Mouse (Mus musculus) ovary, postnatal 10 days (tissue): Measurements from ENCODE around the gene Gm13289.
"Not testable (repeated sequence)": the region's sequence is repeated elsewhere in the genome, so short reads cannot be mapped to it uniquely, and the experiment has no call there.

Source experiments
- DNase-seq: peaks from one replicate; pipeline ENCODE4 v3.0.0; 2022; ENCODE audit warnings: low spot score

The Gm13289 gene

GRCm38 (mm10) chr4:88785409-88785808 lies 8.7 kb downstream of the Gm13289 start, which contains the start of gene Gm13276:
Gm13276 (plus strand) TSS chr4:88785709.
- DNase-seq, result not testable (repeated sequence)

- not testable (repeated sequence) for DNase-seq
Observed at GRCm38 (mm10) chr4:88788402-88788801, 11.7 kb downstream of the Gm13289 start, which contains the start of gene Gm13277. Gm13277 (plus strand) TSS chr4:88788632.

GRCm38 (mm10) chr4:88791250-88791649 lies 14.5 kb downstream of the Gm13289 start, which contains the start of gene Gm13278:
Gm13278 (plus strand) TSS chr4:88791550.
- DNase-seq, result not testable (repeated sequence)

GRCm38 (mm10) chr4:88793936-88794675 lies 17.4 kb downstream of the Gm13289 start, which contains the start of gene Gm13275:
Gm13275 (plus strand) TSS chr4:88794487.
- DNase-seq, result peak; percentile 96

- not testable (repeated sequence) for DNase-seq
Observed at GRCm38 (mm10) chr4:88797097-88797496, 20.4 kb downstream of the Gm13289 start, which contains the start of gene Gm13279. Gm13279 (plus strand) TSS chr4:88797397.

- DNase-seq, result not testable (repeated sequence)
Observed at GRCm38 (mm10) chr4:88799365-88799764, 22.6 kb downstream of the Gm13289 start, which contains the start of gene Gm13285. Gm13285 (plus strand) TSS chr4:88799665.

- not testable (repeated sequence) for DNase-seq
Observed at GRCm38 (mm10) chr4:88802954-88803353, 26.2 kb downstream of the Gm13289 start, which contains the start of gene Gm13287. Gm13287 (plus strand) TSS chr4:88803254.

- not testable (repeated sequence) for DNase-seq
Observed at GRCm38 (mm10) chr4:88805231-88805630, 28.5 kb downstream of the Gm13289 start, which contains the start of gene Gm13288. Gm13288 (plus strand) TSS chr4:88805531.

GRCm38 (mm10) chr4:88805761-88806160 lies 29.0 kb downstream of the Gm13289 start:
- not testable (repeated sequence) for DNase-seq

GRCm38 (mm10) chr4:88815928-88816327 lies 39.2 kb downstream of the Gm13289 start, which contains the start of gene Ifna7:
Ifna7 (plus strand) TSS chr4:88816228.
- DNase-seq, result no peak

GRCm38 (mm10) chr4:88819659-88820058 lies 42.9 kb downstream of the Gm13289 start, which contains the start of gene Ifna11:
Ifna11 (plus strand) TSS chr4:88819959.
- no peak for DNase-seq

- DNase-seq, result no peak
Observed at GRCm38 (mm10) chr4:88822995-88823394, 46.3 kb downstream of the Gm13289 start.
